Mouse (Mus musculus) thymus, postnatal 0 days (tissue): ENCODE results near the gene Actb. TPM values are rescaled to one million over a fixed set of nuclear protein-coding genes. Genes with fewer than 3 reads are reported as not detected.
"Not testable (repeated sequence)": the region's sequence is repeated elsewhere in the genome, so short reads cannot be mapped to it uniquely, and the experiment has no call there.

Source experiments
- DNase-seq: peaks from one replicate; pipeline ENCODE4 v3.0.0-alpha.2; 2015; ENCODE audit warnings: low spot score
- polyA plus RNA-seq: library from polyadenylated mRNA; unstranded; fragments of >200 nt; fragmentation: Nextera tagmentation; extraction: Ambion mirVana; gene quantifications from 2 replicates; pipeline ENCODE4 v1.2.1, GENCODE M21; 2015

Actb gene
- polyA plus RNA-seq, 1 experiment from 2014 or later, result 27,108 TPM

DNA sequence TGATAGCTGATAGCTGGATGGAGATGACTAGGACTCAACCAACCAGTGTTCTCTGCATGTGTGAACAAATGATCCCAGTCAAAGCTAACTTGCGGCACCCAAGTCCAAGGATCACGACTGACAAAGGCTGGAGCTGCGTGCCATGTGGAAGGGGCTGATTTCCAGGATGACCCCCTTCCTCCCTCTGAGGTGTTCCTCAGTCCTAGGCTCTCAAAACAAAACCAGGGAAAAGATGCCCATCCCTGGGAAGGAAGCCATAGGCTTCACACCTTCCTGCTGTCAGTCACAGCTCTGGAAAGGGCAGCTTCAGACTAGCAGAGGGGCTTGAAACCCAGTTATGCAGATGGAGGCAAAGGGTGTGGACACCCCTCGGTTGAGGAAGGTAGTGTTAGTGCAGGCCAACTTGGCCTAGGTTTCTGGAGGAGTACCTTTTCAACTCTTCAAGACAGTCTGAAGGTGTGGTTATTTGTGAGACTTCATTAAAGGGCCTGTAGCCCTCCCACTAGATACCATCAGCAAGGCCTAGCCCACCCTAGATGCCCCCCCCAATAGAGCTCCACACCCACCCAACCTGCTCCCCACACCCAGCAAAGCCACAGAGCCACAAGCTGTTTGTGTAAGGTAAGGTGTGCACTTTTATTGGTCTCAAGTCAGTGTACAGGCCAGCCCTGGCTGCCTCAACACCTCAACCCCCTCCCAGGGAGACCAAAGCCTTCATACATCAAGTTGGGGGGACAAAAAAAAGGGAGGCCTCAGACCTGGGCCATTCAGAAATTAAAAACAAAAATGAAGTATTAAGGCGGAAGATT, 3.8 kb downstream of the Actb start:
- DNase-seq, result peak; percentile 1

DNA sequence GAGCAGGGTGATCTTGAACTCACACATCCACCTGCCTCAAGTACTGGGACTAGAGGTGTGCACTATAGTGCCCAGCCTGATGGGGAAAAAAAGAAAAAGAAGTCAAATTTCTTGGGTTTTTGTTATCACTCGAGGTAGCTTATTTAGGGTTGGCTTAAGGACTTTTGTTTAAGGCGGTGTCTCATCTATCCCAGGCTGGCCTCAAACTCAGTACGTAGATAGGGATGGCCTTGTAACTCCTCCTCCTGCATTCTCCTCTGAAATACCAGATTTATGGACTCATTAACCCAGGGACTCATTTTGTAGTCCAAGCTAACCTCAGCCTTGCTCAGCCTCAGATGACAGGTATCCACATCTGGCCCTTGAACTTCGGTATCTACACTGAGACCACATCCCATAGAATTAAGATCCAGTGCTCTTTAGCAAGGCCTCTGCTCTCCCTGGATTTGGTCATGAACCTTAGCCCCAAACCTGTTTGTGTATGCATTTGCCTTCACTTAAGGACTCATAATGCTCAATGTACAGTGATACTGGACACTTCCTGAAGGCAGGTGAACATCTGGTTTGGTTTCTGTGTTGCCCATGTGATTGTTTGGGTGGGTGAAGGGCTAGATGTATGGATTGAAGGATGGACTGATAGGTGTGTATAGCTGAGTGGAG, 4.6 kb downstream of the Actb start:
- DNase-seq, result no peak

- DNase-seq, result no peak
Observed at GRCm38 (mm10) chr5:142901355-142901802, 5.2 kb downstream of the Actb start.

GRCm38 (mm10) chr5:142900651-142901050, 5.9 kb downstream of the Actb start:
- DNase-seq, result no peak

DNA sequence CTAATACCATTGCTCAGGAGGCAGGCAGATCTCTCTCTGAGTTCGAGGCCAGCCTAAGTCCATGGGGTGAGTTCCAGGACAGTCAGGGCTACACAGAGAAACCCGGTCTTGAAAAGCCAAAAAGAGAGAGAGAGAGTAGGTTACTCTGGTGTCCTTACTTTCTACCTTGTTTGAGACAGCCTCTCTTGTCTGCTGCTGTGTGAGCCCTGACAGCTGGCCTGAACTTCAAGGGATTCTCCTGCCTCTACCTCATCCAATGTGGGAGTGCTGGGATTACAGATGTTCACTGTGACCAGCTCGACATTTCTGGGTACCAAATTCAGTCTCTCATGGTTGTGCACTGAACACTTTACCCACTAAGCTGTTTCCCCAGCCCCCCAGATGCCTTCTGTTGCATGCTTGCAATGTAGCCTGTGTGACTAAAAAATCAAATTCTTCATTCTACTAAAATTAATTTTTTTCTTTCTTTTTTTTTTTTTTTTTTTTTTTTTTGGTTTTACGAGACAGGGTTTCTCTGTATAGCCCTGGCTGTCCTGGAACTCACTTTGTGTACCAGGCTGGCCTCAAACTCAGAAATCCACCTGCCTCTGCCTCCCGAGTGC, 6.5 kb downstream of the Actb start:
- DNase-seq, result no peak

DNA sequence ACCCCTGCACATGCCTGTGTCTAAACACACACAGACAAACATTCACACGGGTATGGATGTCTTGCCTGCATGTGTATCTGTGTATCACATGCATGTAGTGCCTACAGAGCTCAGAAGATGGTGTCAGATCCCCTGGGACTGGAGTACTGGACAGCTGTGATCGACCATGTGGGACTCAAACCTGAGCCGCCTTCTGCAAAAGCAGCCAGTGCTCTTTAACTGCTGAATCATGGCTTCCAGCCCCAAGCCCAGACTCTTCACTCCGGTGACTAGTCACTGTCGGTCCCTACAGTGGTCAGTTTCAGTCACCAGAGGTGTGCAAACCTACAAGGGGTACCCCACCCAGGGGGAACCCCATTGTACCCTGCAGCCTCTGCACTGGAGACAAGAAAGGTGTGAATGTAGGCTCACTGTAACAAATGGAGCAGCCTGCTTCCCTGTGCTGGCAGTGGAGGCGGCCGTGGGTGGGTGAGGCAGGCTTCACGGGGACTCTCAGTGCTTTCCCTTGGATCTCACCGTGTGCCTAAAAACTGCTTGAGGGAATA, 7.4 kb downstream of the Actb start:
- no peak for DNase-seq

DNA sequence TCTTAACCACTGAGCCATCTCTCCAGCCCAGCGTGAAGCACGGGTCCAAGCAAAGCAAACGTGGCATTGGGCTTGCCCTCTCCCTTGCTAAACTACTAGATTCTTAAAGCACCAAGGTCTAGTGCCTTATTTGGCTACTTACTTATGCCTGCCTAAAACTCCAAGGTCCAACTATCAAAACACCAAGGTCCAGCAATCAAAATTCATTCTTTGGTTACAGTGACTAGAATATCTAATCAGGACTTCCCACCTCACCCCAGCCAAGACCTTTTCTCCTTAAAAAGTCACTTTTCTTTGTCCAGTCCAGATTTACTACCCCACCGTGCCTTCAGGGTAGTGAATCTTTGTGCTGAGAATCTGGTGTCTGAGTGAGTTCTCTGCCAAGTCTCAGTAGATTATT, 8.2 kb downstream of the Actb start:
- no peak for DNase-seq

- DNase-seq, result no peak
Observed at GRCm38 (mm10) chr5:142897568-142898248, 8.8 kb downstream of the Actb start.

GRCm38 (mm10) chr5:142896713-142897112, 9.8 kb downstream of the Actb start:
- no peak for DNase-seq

GRCm38 (mm10) chr5:142896192-142896591, 10.4 kb downstream of the Actb start:
- no peak for DNase-seq

DNA sequence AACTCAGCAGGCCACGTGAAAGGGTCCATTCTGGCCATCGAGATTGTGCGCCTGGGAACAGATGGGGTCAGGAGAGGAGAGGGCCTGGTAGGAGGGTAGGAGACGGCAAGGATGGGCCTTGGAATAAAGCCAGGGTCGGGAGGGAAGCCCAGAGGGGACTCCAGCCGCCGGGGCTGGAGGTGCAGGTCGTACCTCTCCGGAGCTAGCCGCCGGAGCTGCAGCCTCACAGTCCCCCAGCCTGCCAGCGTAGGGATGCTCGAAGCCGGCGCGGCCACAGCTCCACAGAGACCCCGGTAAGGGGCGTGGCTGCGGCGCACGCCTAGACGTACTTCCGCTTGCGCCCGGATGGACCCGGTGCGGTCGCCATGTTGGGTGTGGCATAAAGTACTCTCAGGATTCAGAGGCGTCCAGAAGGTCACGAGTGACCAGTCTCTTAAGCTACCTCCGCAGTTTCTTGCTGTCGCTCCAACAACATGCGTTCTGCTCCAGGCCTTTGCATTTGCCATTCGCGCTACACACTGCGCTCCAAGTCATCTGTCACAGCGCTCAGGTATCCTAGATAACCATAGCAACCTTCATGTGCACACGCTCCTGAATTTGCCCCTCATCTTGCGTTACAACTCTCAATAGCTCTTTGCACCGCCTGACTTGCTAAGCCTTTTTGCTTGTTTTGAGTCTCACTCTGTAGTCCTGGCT, 11.5 kb downstream of the Actb start, which contains the start of gene Fbxl18:
Gene Fbxl18 (minus strand): TSS at position 504 of the 696 bp plus-strand sequence.
- peak; percentile 88 for DNase-seq

DNA sequence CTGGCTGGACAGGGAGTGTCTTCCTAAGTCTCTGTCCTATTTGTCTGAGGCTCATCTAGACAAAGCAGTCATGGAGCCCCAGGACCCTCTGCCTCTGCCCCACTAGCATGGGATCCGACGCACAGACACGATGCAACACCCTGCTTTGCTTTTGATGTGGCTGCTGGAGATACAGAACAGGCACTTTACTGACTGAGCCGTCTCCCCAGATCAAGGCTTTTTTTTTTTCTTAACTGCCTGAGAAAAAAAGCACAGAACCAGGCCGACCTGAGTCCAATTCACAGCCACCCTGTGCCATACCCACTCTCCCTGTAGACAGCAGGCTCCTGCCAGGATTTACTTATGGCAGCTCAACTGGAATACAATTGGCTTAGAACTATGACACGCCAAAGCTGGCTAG, 15.2 kb downstream of the Actb start:
- DNase-seq, result peak; percentile 70

DNA sequence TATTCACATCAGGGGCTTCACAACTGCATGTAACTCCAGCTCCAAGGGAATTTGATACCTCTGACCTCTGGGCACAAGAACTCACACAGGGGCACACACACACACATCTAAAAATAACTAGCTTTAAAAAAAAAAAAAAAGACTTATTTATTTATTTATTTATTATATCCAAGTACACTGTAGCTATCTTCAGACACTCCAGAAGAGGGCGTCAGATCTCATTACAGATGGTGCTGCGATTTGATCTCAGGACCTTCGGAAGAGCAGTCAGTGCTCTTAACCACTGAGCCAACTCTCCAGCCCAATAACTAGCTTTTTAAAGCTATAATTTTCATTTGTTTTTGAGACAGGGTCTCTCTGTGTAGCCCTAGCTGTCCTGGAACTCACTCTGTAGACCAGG, 19.0 kb downstream of the Actb start:
- not testable (repeated sequence) for DNase-seq

GRCm38 (mm10) chr5:142886761-142887160, 19.8 kb downstream of the Actb start:
- DNase-seq, result no peak

- no peak for DNase-seq
Observed at GRCm38 (mm10) chr5:142886181-142886580, 20.4 kb downstream of the Actb start.

DNA sequence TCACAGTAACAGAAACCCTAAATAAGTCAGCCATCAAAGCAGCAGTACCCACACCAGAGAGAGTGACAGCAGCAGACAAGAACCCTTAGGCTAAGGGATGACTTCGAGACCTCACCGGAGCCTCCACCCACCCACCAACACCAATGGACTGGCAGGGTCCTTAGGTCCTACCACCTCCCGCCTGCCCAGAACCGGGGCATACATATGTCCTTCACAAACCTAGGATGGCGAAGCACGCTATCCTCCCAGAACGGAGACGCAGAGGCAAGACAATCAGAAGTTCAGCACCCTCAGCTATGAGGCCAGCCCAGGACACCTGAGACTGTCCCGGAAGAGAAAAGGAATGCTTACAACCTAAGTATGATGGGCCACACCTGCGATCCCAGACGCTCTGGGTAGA, 24.1 kb downstream of the Actb start:
- DNase-seq, result no peak

GRCm38 (mm10) chr5:142881936-142882335, 24.6 kb downstream of the Actb start:
- no peak for DNase-seq

DNA sequence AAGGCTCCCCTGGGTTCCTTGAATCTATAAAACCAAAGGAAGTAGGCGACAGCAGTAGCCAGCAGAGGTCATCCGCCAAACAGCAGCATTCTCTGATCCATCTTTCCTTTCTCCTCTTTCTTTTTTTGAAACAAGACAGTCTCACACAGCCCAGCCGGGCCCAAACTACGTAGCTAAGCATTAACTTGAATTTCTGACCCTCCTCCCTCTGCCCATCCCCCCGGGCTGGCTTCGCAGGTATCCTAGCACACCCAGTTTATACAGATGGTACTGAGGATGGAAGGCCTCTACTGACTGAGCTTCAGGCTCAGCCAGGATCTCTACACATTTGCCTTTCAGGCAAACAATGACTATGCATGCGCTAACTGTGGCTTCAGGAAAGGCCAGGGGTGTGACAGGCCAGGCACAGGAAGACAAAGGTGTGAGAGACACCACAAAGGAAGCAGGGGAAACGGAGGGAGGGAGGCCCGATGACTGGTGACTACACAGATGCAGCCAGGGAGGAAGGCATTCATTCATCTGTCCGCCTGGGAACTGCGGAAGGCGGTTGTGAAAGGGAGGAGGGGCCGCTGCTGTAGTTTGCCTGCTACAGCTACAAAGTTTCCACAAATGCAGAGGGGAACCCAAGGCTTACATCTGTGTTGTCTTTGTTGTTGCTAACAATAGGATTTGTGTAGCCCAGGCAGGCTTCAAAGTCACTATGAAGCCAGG, 25.6 kb downstream of the Actb start:
- peak; percentile 51 for DNase-seq

DNA sequence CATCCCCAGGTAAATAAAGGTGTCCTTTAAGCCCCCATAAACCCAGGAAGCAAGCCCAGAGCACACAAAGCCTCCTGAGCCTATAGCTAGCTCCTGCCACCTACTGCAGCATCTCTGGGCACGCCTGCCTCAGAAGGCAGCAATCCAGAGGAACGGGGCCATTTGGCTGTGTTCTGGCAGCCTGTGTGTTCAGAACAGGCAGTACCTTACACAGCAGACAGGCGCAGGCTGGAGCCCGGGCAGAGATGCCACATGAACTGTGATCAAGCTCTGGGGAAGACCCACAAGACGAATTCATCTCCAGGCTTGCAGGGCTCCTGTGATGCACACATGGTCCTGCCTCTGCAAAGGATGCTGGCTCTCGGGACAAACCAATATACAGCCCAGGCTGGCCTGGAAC, 26.3 kb downstream of the Actb start:
- DNase-seq, result no peak
